Mouse (Mus musculus): ENCODE measurements around the gene Hadha.

Hadha gene

GRCm38 (mm10) chr5:30111126-30111525, 43.8 kb downstream of the Hadha start:
- DNase-seq (ENCODE audit: low spot score) = peak; percentile 83

DNA sequence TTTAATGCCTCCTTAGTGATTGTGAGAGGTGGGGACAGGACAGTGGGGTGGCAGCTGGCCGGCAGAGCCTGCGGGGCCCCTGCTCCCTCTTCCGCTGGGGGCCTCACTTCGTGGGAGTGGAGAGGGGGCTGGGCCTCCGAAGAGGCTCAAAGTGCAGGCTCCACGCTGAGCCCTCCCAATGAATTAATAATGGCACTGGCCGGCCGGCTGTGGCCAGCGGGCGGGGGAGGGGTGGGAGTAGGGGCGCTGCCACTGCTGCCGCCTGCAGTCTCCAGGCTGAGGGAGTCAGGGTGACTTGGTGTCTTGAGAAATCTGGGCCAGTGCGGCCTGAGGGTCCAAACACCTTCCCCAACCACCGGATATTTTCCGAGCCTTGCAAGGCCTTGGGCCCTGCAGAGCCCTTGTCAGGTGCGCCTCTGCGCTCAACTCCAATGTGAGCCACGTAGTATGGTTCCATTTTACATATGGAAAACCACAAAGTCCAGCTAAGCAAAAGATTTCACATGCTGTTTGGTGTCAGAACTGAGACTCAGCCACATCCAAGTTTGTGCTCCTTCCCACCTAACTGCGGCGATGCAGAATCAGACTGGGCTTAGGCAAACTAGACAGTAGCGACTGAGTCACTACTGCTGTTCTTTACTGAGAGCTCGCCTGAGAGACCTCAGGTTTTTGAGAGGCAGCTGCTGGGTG, 44.4 kb downstream of the Hadha start:
- DNase-seq (ENCODE audit: low spot score) = peak; percentile 72

- no peak for DNase-seq (ENCODE audit: low spot score)
Measured at GRCm38 (mm10) chr5:30109899-30110298, 45.1 kb downstream of the Hadha start.

DNA sequence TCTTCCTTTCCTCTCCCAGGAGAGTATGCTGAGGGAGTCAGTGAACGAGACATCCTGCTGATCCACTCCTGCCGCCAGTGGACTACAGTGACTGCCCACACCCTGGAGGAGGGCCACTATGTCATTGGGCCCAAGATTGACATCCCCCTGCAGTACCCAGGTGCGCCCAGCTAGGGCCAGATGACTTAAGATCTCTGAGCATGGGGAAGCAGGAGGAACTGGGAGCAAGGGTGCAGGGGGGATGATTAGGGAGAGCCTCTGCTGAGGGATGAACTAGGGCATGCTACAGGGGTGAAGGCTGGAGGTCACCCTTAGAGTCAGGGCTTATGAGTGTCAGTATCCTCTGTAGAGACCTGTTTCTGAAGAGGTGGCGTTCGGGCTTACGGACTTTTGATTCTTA, 46.7 kb downstream of the Hadha start:
- no peak for DNase-seq (ENCODE audit: low spot score)

- peak; percentile 25 for DNase-seq (ENCODE audit: low spot score)
Measured at GRCm38 (mm10) chr5:30107611-30108041, 47.3 kb downstream of the Hadha start.

- peak; percentile 56 for DNase-seq (ENCODE audit: low spot score)
Measured at GRCm38 (mm10) chr5:30107186-30107585, 47.8 kb downstream of the Hadha start.

GRCm38 (mm10) chr5:30106756-30107155, 48.2 kb downstream of the Hadha start:
- peak; percentile 16 for DNase-seq (ENCODE audit: low spot score)

DNA sequence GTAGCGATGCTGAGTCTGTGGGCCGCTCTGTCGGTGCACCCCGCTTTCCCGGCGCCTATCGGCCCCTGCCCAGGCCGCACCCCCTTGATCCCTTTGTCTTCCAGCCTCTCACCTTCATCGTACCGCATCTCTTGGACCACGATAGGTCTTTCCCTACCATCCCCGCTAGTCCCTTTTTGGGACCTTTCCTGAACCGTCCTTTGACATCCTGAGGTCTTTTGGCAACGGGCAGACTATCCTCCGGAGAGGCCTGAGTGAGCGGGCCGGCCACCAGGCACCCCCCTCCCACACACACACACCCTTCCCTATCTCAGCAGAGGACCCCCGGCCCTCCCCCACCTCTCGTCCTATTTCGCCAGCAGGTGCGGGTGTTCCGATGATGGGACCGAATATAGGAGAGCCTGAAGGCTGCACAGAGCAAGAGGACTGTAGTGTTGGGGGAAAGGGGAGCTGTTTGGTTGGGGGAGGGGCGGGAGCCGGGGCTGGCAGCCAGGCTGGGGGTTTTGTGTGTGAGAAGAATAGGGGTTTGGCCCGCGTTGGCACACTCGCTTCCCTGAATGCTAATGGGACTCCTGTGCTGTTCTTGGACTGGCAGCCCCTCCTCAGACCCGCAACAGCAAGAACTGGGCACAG, 49.2 kb downstream of the Hadha start, which contains the start of gene 3110082J24Rik:
Gene 3110082J24Rik, minus strand, starts transcription at position 419 of the 633 bp plus-strand sequence.
- DNase-seq (ENCODE audit: low spot score) = peak; percentile 27

- peak; percentile 49 for DNase-seq (ENCODE audit: low spot score)
Measured at GRCm38 (mm10) chr5:30104841-30105667, 49.9 kb downstream of the Hadha start, which contains the start of gene Garem2. Gene Garem2, plus strand, starts transcription at chr5:30105161.

- DNase-seq (ENCODE audit: low spot score) = peak; percentile 88
Measured at GRCm38 (mm10) chr5:30104339-30104738, 50.6 kb downstream of the Hadha start.

GRCm38 (mm10) chr5:30103340-30103739, 51.6 kb downstream of the Hadha start:
- no peak for DNase-seq (ENCODE audit: low spot score)

DNA sequence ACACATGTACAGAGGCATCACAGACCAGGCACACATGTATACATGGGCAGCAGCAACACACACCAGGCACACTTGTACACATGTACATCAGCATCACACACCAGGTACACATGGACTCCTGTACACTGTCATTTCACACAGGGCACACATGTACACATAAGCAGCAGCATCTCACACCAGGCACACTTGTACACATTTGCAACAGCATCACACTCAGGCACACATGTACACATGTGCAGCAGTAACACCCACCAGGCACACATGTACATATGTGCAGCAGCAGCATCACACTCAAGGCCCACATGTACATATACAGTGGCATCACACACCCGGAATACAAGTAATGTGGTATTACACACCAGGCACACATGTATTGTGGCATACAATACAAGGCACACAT, 56.7 kb downstream of the Hadha start:
- no peak for DNase-seq (ENCODE audit: low spot score)

- DNase-seq (ENCODE audit: low spot score) = no peak
Measured at GRCm38 (mm10) chr5:30095731-30096130, 59.2 kb downstream of the Hadha start.

DNA sequence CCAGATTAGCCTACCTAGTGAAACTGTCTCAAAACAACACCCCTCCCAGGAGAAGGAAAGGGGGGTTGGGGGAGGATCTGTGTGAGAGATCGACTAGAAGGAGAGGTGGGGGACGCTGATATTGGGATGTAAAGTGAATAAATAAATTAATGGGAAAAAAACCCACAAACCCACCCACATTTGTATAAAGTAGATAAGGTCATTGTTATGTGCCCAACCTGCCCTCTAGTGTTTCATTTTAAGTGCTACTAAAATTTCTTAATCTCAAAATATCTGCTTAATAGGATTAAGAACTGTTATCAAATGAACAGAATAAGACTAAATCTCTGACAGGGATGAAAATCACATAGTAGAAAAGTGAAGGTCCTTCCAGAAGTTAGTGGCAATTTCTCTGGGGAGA, 60.6 kb downstream of the Hadha start:
- DNase-seq (ENCODE audit: low spot score) = no peak

- DNase-seq (ENCODE audit: low spot score) = no peak
Measured at GRCm38 (mm10) chr5:30092701-30093100, 62.3 kb downstream of the Hadha start.

DNA sequence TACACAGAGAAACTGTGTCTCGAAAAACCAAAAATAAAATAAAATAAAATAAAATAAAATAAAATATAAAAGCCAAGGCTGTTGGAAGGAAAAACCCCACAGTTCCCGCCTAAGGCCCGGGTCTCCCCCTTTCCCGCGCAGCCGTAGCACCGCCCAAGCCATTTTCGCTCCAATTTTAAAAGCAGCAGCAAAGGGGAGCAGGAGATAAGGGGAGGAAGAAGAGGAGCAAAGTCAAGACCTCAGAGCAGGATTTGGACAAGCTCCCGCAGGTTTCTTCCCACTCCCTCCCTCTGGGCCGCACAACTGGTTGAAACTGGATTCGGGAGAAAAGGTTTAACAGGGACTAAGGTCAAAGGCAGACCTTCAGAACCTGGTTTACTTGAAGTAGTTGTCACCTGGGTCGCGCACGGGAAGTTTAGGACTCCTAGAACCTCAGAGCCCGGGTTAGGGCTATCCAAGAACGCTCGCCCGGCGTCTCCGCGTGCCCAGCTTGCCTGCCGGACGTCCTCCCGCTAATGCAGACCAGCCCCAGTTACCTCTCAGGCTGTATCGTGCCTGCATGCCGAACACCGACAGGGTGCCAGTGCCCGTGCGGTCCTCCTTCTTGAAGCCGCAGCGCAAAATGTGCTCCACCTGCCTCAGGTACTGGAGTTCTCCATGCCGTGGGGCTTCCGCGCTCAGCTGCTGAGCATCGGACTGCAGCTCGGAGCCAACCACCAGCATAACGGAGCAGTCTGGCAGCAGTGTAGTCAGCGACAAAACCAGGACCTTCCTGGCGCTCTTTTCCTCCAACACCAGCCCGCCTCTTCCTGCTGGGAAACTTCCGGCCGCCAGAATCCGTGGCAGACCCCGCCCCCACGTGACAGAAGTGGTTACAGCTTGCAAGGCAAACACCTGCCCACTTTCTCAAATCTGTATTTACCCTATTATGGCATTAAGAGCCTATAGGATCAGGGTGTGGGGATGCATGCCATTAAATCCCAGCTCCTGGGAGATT, 81.8 kb downstream of the Hadha start, which contains the start of gene Tyms:
Gene Tyms, minus strand, starts transcription at position 793 of the 997 bp plus-strand sequence.
- DNase-seq (ENCODE audit: low spot score) = peak; percentile 86

GRCm38 (mm10) chr5:30072377-30072776, 82.6 kb downstream of the Hadha start:
- no peak for DNase-seq (ENCODE audit: low spot score)

- no peak for DNase-seq (ENCODE audit: low spot score)
Measured at GRCm38 (mm10) chr5:30071677-30072076, 83.3 kb downstream of the Hadha start.

All from retina, embryonic 14.5 days (tissue).